Mouse (Mus musculus) neural tube, embryonic 12.5 days (tissue): ENCODE results near the gene St6galnac3. TPM values are rescaled to one million over a fixed set of nuclear protein-coding genes. Genes with fewer than 3 reads are reported as not detected.

Experiments used
- ATAC-seq: fragments of 200-750 bp; cut with Nextera tagmentation; 2 replicates; pipeline ENCODE4 v1.8.0; 2017; ENCODE audit warnings: low read depth, mild to moderate bottlenecking, moderate TSS enrichment, moderate library complexity; ENCODE audit not compliant: low FRiP score
- H3K27ac ChIP-seq: fragments of 300-500 bp; sonication (generic); 2 replicates; pipeline ENCODE4 v1.5.1; 2016
- H3K27me3 ChIP-seq: fragments of 300-500 bp; sonication (generic); replicated peaks from 2 replicates; pipeline ENCODE4 v1.6.1; 2016; ENCODE audit warnings: mild to moderate bottlenecking
- H3K36me3 ChIP-seq: fragments of 300-500 bp; sonication (generic); 2 replicates; pipeline ENCODE4 v1.6.1; 2016; ENCODE audit warnings: mild to moderate bottlenecking
- H3K4me1 ChIP-seq: fragments of 300-500 bp; sonication (generic); 2 replicates; pipeline ENCODE4 v1.6.1; 2016
- H3K4me2 ChIP-seq: fragments of 300-500 bp; sonication (generic); replicated peaks from 2 replicates; pipeline ENCODE4 v1.6.1; 2016; ENCODE audit warnings: mild to moderate bottlenecking
- H3K4me3 ChIP-seq: fragments of 300-500 bp; sonication (generic); 2 replicates; pipeline ENCODE4 v1.5.1; 2016
- H3K9ac ChIP-seq: fragments of 300-500 bp; sonication (generic); 2 replicates; pipeline ENCODE4 v1.6.1; 2016; ENCODE audit warnings: mild to moderate bottlenecking
- H3K9me3 ChIP-seq: fragments of 300-500 bp; sonication (generic); 2 replicates; pipeline ENCODE4 v1.6.1; 2016; ENCODE audit warnings: mild to moderate bottlenecking
- WGBS: fragments of 180-500 bp; shearing (Covaris S2); methylation state at CpG from one replicate; pipeline ENCODE4 v1.1.7; 2016; 5-methylcytosine and 5-hydroxymethylcytosine counted together
- polyA plus RNA-seq: library from polyadenylated mRNA; unstranded; fragments of >200 nt; fragmentation: Nextera tagmentation; extraction: Ambion mirVana; gene quantifications from 2 replicates; pipeline ENCODE4 v1.2.1, GENCODE M21; 2016

The St6galnac3 gene
- polyA plus RNA-seq, 1 experiment from 2014 or later, result 34.8 TPM

GRCm38 (mm10) chr3:153732035-153732434 is 7.1 kb upstream of the St6galnac3 start:
- H3K4me1 ChIP-seq, result peaks cover 20% of the 10 kb centered on the region
- no peak overlapping the region for H3K27ac ChIP-seq
- H3K27me3 ChIP-seq, result no peaks in the 10 kb centered on the region
- no peak overlapping the region for H3K4me3 ChIP-seq
- no peaks in the 10 kb centered on the region for H3K36me3 ChIP-seq
- H3K9ac ChIP-seq, result no peak overlapping the region
- no peak overlapping the region for H3K4me2 ChIP-seq
- WGBS, result 69% methylated on average over 6 of the region's 6 CpGs
- no peaks in the 10 kb centered on the region for H3K9me3 ChIP-seq
- no peak for ATAC-seq

- Histone ChIP-seq H3K27ac (no peak overlapping the region), H3K4me1 (peaks cover 14% of the 10 kb centered on the region), H3K9ac (no peak overlapping the region), H3K27me3 (no peaks in the 10 kb centered on the region), H3K4me2 (no peak overlapping the region), H3K36me3 (no peaks in the 10 kb centered on the region), H3K9me3 (no peaks in the 10 kb centered on the region), H3K4me3 (no peak overlapping the region)
- no peak for ATAC-seq
Observed at GRCm38 (mm10) chr3:153728577-153728976, 3.6 kb upstream of the St6galnac3 start.

GRCm38 (mm10) chr3:153723467-153724079 is 1.4 kb downstream of the St6galnac3 start:
- Histone ChIP-seq H3K4me3 (peak overlapping the region; percentile 66; the same call in 1 of the 2 replicates), H3K4me1 (peaks cover 24% of the 10 kb centered on the region), H3K4me2 (peak overlapping the region; percentile 79), H3K9me3 (no peaks in the 10 kb centered on the region), H3K27ac (no peak overlapping the region), H3K9ac (peak overlapping the region; percentile 80; the same call in 1 of the 2 replicates), H3K36me3 (no peaks in the 10 kb centered on the region), H3K27me3 (no peaks in the 10 kb centered on the region)
- ATAC-seq, result no peak
- WGBS, result 77% methylated on average over 9 of the region's 9 CpGs

- no peak for ATAC-seq
- 92% methylated on average over 16 of the region's 16 CpGs for WGBS
- H3K36me3 ChIP-seq, result no peaks in the 10 kb centered on the region
Observed at GRCm38 (mm10) chr3:153721525-153721924, 3.4 kb downstream of the St6galnac3 start.

GRCm38 (mm10) chr3:153720922-153721321 is 4.1 kb downstream of the St6galnac3 start:
- WGBS, result 81% methylated on average over 4 of the region's 4 CpGs
- H3K9me3 ChIP-seq, result no peaks in the 10 kb centered on the region
- no peaks in the 10 kb centered on the region for H3K36me3 ChIP-seq
- no peak for ATAC-seq
- H3K27me3 ChIP-seq, result no peaks in the 10 kb centered on the region
- H3K27ac ChIP-seq, result no peak overlapping the region
- no peak overlapping the region for H3K4me3 ChIP-seq
- no peak overlapping the region for H3K4me2 ChIP-seq
- peaks cover 31% of the 10 kb centered on the region for H3K4me1 ChIP-seq
- H3K9ac ChIP-seq, result no peak overlapping the region

More at GRCm38 (mm10) chr3:153721525-153721924, 3.4 kb downstream of the St6galnac3 start:
- Histone ChIP-seq H3K4me2 (no peak overlapping the region), H3K9me3 (no peaks in the 10 kb centered on the region), H3K4me1 (peaks cover 29% of the 10 kb centered on the region), H3K27me3 (no peaks in the 10 kb centered on the region), H3K4me3 (no peak overlapping the region), H3K27ac (no peak overlapping the region), H3K9ac (no peak overlapping the region)

- Histone ChIP-seq H3K9me3 (no peaks in the 10 kb centered on the region), H3K4me1 (peaks cover 28% of the 10 kb centered on the region), H3K27ac (no peak overlapping the region), H3K27me3 (no peaks in the 10 kb centered on the region), H3K4me2 (no peak overlapping the region), H3K36me3 (no peaks in the 10 kb centered on the region), H3K9ac (no peak overlapping the region), H3K4me3 (no peak overlapping the region)
- no peak for ATAC-seq
- 64% methylated on average over 3 of the region's 3 CpGs for WGBS
Observed at GRCm38 (mm10) chr3:153720296-153720695, 4.7 kb downstream of the St6galnac3 start.

- Histone ChIP-seq H3K27ac (no peak overlapping the region), H3K4me1 (peaks cover 26% of the 10 kb centered on the region), H3K4me3 (no peak overlapping the region), H3K27me3 (no peaks in the 10 kb centered on the region), H3K4me2 (no peak overlapping the region), H3K9ac (no peak overlapping the region), H3K9me3 (no peaks in the 10 kb centered on the region), H3K36me3 (no peaks in the 10 kb centered on the region)
- 79% methylated on average over 9 of the region's 9 CpGs for WGBS
- ATAC-seq, result no peak
Observed at GRCm38 (mm10) chr3:153719256-153719970, 5.6 kb downstream of the St6galnac3 start.

GRCm38 (mm10) chr3:153718724-153719123 is 6.2 kb downstream of the St6galnac3 start:
- WGBS, result 76% methylated on average over 8 of the region's 8 CpGs
- H3K4me2 ChIP-seq, result no peak overlapping the region
- H3K9me3 ChIP-seq, result peaks cover 4% of the 10 kb centered on the region; the same call in 1 of the 2 replicates
- H3K9ac ChIP-seq, result no peak overlapping the region
- H3K4me1 ChIP-seq, result peaks cover 20% of the 10 kb centered on the region; the same call in 1 of the 2 replicates
- no peak overlapping the region for H3K27ac ChIP-seq
- H3K27me3 ChIP-seq, result no peaks in the 10 kb centered on the region
- no peak for ATAC-seq
- H3K4me3 ChIP-seq, result no peak overlapping the region
- H3K36me3 ChIP-seq, result no peaks in the 10 kb centered on the region

- no peak overlapping the region for H3K9ac ChIP-seq
- H3K9me3 ChIP-seq, result peaks cover 4% of the 10 kb centered on the region; the same call in 1 of the 2 replicates
- WGBS, result 82% methylated on average over 7 of the region's 7 CpGs
- H3K4me1 ChIP-seq, result peaks cover 16% of the 10 kb centered on the region; the same call in 1 of the 2 replicates
- H3K4me2 ChIP-seq, result no peak overlapping the region
- H3K27me3 ChIP-seq, result no peaks in the 10 kb centered on the region
- no peak overlapping the region for H3K27ac ChIP-seq
- no peak overlapping the region for H3K4me3 ChIP-seq
- ATAC-seq, result no peak
- H3K36me3 ChIP-seq, result no peaks in the 10 kb centered on the region
Observed at GRCm38 (mm10) chr3:153717742-153718141, 7.2 kb downstream of the St6galnac3 start.

- H3K4me1 ChIP-seq, result peaks cover 16% of the 10 kb centered on the region; the same call in 1 of the 2 replicates
- H3K36me3 ChIP-seq, result no peaks in the 10 kb centered on the region
- no peaks in the 10 kb centered on the region for H3K27me3 ChIP-seq
- H3K9me3 ChIP-seq, result peaks cover 4% of the 10 kb centered on the region; the same call in 1 of the 2 replicates
- H3K9ac ChIP-seq, result no peak overlapping the region
- H3K4me2 ChIP-seq, result no peak overlapping the region
- H3K4me3 ChIP-seq, result no peak overlapping the region
- ATAC-seq, result no peak
- no peak overlapping the region for H3K27ac ChIP-seq
- 63% methylated on average over 7 of the region's 7 CpGs for WGBS
Observed at GRCm38 (mm10) chr3:153715646-153716045, 9.3 kb downstream of the St6galnac3 start.

GRCm38 (mm10) chr3:153710545-153710944 is 14.4 kb downstream of the St6galnac3 start:
- no peaks in the 10 kb centered on the region for H3K36me3 ChIP-seq
- no peak overlapping the region for H3K27ac ChIP-seq
- no peak overlapping the region for H3K4me2 ChIP-seq
- no peak for ATAC-seq
- no peak overlapping the region for H3K4me3 ChIP-seq
- H3K9ac ChIP-seq, result no peak overlapping the region
- peaks cover 4% of the 10 kb centered on the region; the same call in 1 of the 2 replicates for H3K9me3 ChIP-seq
- WGBS, result 88% methylated on average over 1 of the region's 1 CpGs
- no peaks in the 10 kb centered on the region for H3K27me3 ChIP-seq
- no peaks in the 10 kb centered on the region for H3K4me1 ChIP-seq

- Histone ChIP-seq H3K27ac (no peak overlapping the region), H3K36me3 (no peaks in the 10 kb centered on the region), H3K4me2 (no peak overlapping the region), H3K27me3 (no peaks in the 10 kb centered on the region), H3K9me3 (no peaks in the 10 kb centered on the region), H3K9ac (no peak overlapping the region), H3K4me3 (no peak overlapping the region), H3K4me1 (peaks cover 4% of the 10 kb centered on the region)
- ATAC-seq, result no peak
- 80% methylated on average over 6 of the region's 6 CpGs for WGBS
Observed at GRCm38 (mm10) chr3:153707687-153708086, 17.3 kb downstream of the St6galnac3 start.
